Mouse (Mus musculus): Measurements from ENCODE around the gene Hnrnpu. TPM values are rescaled to one million over a fixed set of nuclear protein-coding genes. Genes with fewer than 3 reads are reported as not detected.
"Not testable (repeated sequence)": the region's sequence is repeated elsewhere in the genome, so short reads cannot be mapped to it uniquely, and the experiment has no call there.

Hnrnpu gene
- polyA plus RNA-seq, 1 experiment from 2014 or later: 828 TPM

DNA sequence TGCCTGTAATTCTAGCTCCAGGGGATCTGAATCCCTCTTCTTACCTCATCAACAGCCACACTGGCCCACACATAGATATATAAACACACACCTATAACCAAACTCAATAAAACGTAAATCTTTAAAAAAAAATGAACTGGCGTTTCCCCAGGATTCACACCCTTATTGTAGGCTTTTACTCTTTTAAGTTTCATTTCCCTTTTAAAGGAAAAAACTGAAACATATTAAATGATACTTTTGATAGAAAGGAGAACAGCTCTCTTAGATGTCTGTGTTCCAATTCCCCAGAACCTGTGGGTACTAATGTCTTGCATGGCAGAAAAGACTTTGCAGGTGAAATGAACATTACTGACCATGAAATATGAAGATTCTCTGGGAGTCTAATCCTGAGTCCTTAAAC lies 13.2 kb upstream of the Hnrnpu start:
- 96% methylated on average over 2 of the region's 2 CpGs for WGBS

DNA sequence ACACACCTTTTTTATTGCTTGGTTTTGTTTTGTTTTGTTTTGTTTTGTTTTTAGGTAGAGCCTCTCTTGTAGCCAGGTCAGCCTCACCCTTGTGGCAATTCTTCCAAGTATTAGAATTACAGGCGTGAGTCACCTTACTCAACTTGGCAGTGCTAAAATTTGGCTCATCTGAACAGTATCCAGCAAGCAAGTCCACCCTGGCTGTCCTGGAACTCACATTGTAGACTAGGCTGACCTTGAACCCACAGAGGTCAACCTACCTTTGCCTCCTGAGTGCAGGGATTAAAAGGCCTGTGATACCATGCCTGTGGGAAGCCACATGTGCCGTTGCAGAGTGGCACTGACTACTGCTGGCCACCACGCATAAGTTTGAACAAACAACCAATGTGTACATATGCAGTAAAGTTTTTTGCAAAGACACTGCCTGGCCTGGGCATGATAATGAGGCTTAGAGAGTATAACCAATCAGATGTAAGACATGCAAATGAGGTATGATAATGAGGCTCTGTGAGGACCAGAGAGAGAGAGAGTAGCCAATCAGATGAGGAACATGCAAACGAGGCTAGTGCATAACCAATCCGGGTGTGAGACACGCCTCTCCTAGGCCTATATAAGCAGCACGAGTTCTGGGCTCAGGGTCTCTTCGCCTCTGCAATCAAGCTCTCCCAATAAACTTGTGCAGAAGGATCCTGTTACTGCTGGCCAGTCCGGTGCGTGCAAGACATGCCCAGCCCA lies 6.6 kb upstream of the Hnrnpu start:
- H3K9me3 ChIP-seq (ENCODE audit: control insufficient read depth, low read length); H3K4me2 ChIP-seq (replicated peaks; ENCODE audit: low read depth, low read length); H3K27me3 ChIP-seq (ENCODE audit: control insufficient read depth, insufficient read depth, low read length); ATAC-seq (ENCODE audit: low FRiP score); H3K4me1 ChIP-seq (replicated peaks; ENCODE audit: control insufficient read depth, insufficient read depth, low read length); H3K9ac ChIP-seq (ENCODE audit: low read depth, low read length); DNase-seq (ENCODE audit: low spot score); H3K36me3 ChIP-seq (ENCODE audit: control insufficient read depth, insufficient read depth, low read length); H3K27ac ChIP-seq (ENCODE audit: low read depth, low read length); H3K4me3 ChIP-seq (ENCODE audit: low read depth, low read length): not testable (repeated sequence)
- WGBS: 87% methylated on average over 10 of the region's 10 CpGs

More for the DNA sequence above, 13.2 kb upstream of the Hnrnpu start:
- Histone ChIP-seq H3K9ac (ENCODE audit: low read depth, low read length) (no peak overlapping the region), H3K27me3 (ENCODE audit: control insufficient read depth, insufficient read depth, low read length) (no peaks in the 10 kb centered on the region), H3K4me2 (replicated peaks; ENCODE audit: low read depth, low read length) (no peak overlapping the region), H3K36me3 (ENCODE audit: control insufficient read depth, insufficient read depth, low read length) (no peaks in the 10 kb centered on the region), H3K4me1 (replicated peaks; ENCODE audit: control insufficient read depth, insufficient read depth, low read length) (no peaks in the 10 kb centered on the region), H3K27ac (ENCODE audit: low read depth, low read length) (no peak overlapping the region), H3K4me3 (ENCODE audit: low read depth, low read length) (no peak overlapping the region), H3K9me3 (ENCODE audit: control insufficient read depth, low read length) (no peaks in the 10 kb centered on the region)
- ATAC-seq (ENCODE audit: low FRiP score) (no peak), DNase-seq (ENCODE audit: low spot score) (no peak)

DNA sequence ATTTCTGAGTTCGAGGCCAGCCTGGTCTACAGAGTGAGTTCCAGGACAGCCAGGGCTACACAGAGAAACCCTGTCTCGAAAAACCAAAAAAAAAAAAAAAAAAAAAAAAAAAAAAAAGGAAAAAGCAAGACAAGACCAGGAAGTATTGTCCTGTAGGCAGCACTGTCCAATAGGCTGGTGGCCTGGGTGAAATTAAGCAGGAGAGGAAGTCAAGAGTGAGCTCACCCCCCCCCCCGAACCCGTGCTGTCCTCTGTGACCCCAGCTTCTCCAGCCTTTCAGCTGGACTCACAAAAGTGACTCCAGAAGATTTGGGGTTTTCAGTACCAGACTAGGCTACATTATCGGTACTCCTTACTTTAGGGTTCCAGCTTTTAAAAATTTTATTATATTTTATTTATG lies 5.0 kb upstream of the Hnrnpu start:
- WGBS: 84% methylated on average over 4 of the region's 5 CpGs
- Histone ChIP-seq H3K4me1 (replicated peaks; ENCODE audit: control insufficient read depth, insufficient read depth, low read length) (no peaks in the 10 kb centered on the region; the same call in 1 of the 2 replicates), H3K27ac (ENCODE audit: low read depth, low read length) (no peak overlapping the region), H3K36me3 (ENCODE audit: control insufficient read depth, insufficient read depth, low read length) (no peaks in the 10 kb centered on the region), H3K27me3 (ENCODE audit: control insufficient read depth, insufficient read depth, low read length) (no peaks in the 10 kb centered on the region), H3K4me2 (replicated peaks; ENCODE audit: low read depth, low read length) (no peak overlapping the region), H3K9ac (ENCODE audit: low read depth, low read length) (no peak overlapping the region), H3K4me3 (ENCODE audit: low read depth, low read length) (no peak overlapping the region), H3K9me3 (ENCODE audit: control insufficient read depth, low read length) (no peaks in the 10 kb centered on the region)
- no peak for ATAC-seq (ENCODE audit: low FRiP score)
- no peak for DNase-seq (ENCODE audit: low spot score)

DNA sequence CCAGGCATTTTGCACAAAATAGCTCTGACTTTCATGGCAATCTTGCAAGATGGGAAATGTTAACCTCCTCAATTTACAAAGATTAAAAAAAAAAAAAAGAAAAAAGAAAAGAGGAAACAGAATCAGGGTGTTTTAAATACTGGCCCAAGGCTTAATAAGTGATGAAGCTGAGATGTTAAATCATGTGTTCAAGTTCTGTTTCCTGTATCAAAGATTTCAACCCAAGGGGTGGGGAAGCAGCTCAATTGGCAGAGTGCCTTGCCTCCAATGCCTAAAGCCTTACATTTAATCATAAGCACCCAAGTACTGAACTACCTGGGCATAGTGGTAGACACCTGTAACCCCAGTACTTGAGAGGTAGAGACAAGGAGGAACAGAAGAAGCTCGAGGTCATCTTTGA lies 4.5 kb upstream of the Hnrnpu start:
- no peaks in the 10 kb centered on the region for H3K27me3 ChIP-seq (ENCODE audit: control insufficient read depth, insufficient read depth, low read length)
- H3K4me2 ChIP-seq (replicated peaks; ENCODE audit: low read depth, low read length): no peak overlapping the region
- no peak overlapping the region for H3K27ac ChIP-seq (ENCODE audit: low read depth, low read length)
- H3K4me3 ChIP-seq (ENCODE audit: low read depth, low read length): no peak overlapping the region
- no peaks in the 10 kb centered on the region; the same call in 1 of the 2 replicates for H3K4me1 ChIP-seq (replicated peaks; ENCODE audit: control insufficient read depth, insufficient read depth, low read length)
- DNase-seq (ENCODE audit: low spot score): no peak
- H3K9me3 ChIP-seq (ENCODE audit: control insufficient read depth, low read length): no peaks in the 10 kb centered on the region
- ATAC-seq (ENCODE audit: low FRiP score): no peak
- H3K9ac ChIP-seq (ENCODE audit: low read depth, low read length): no peak overlapping the region
- no peaks in the 10 kb centered on the region for H3K36me3 ChIP-seq (ENCODE audit: control insufficient read depth, insufficient read depth, low read length)
- WGBS: 68% methylated on average over 1 of the region's 1 CpGs

DNA sequence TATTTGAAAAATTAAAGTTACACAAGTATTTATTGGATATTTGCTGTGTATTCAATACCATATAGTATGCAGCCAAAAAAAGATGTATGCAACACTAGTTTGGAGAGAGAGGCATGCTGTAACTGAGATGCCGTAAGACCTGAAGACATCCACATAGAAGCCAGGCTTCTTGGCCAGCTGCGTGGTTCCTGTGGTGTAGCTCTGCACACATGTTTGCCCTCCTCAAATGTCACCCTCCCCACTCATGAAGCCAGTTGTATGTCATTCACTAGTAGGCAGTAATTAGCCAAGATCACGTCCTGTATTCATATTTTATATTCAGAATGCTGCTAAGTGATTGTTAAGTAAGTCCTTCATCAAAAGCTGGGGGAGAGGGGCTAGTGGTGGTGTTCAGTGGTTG lies 3.8 kb upstream of the Hnrnpu start:
- Histone ChIP-seq H3K4me3 (ENCODE audit: low read depth, low read length) (no peak overlapping the region), H3K36me3 (ENCODE audit: control insufficient read depth, insufficient read depth, low read length) (no peaks in the 10 kb centered on the region), H3K9ac (ENCODE audit: low read depth, low read length) (no peak overlapping the region), H3K9me3 (ENCODE audit: control insufficient read depth, low read length) (no peaks in the 10 kb centered on the region), H3K27ac (ENCODE audit: low read depth, low read length) (no peak overlapping the region), H3K27me3 (ENCODE audit: control insufficient read depth, insufficient read depth, low read length) (no peaks in the 10 kb centered on the region), H3K4me1 (replicated peaks; ENCODE audit: control insufficient read depth, insufficient read depth, low read length) (no peaks in the 10 kb centered on the region; the same call in 1 of the 2 replicates), H3K4me2 (replicated peaks; ENCODE audit: low read depth, low read length) (no peak overlapping the region)
- ATAC-seq (ENCODE audit: low FRiP score): no peak
- 79% methylated on average over 3 of the region's 3 CpGs for WGBS
- DNase-seq (ENCODE audit: low spot score): no peak

DNA sequence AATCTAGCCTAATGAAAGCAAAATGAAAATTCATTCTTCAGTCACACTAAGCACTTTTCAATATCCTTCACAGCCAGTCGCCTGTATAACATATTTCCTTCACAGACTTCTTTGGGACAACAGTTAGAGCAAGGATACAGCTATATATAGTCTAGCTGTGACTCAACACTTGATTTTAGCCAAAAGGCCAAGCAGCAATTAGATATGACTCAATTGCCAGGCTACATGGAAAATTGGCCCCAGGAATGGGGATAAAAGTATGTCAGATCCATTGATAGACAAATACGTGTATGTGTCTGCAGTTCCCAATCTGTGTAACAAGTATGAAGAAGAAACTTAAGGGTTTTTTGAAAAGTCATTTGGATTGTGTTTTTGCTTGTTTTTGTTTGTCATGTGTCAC lies 2.6 kb upstream of the Hnrnpu start:
- Histone ChIP-seq H3K4me2 (replicated peaks; ENCODE audit: low read depth, low read length) (no peak overlapping the region), H3K27ac (ENCODE audit: low read depth, low read length) (no peak overlapping the region), H3K9me3 (ENCODE audit: control insufficient read depth, low read length) (no peaks in the 10 kb centered on the region), H3K36me3 (ENCODE audit: control insufficient read depth, insufficient read depth, low read length) (no peaks in the 10 kb centered on the region), H3K4me1 (replicated peaks; ENCODE audit: control insufficient read depth, insufficient read depth, low read length) (no peaks in the 10 kb centered on the region; the same call in 1 of the 2 replicates), H3K4me3 (ENCODE audit: low read depth, low read length) (no peak overlapping the region), H3K9ac (ENCODE audit: low read depth, low read length) (no peak overlapping the region), H3K27me3 (ENCODE audit: control insufficient read depth, insufficient read depth, low read length) (no peaks in the 10 kb centered on the region)
- 90% methylated on average over 2 of the region's 2 CpGs for WGBS
- no peak for DNase-seq (ENCODE audit: low spot score)
- ATAC-seq (ENCODE audit: low FRiP score): no peak

DNA sequence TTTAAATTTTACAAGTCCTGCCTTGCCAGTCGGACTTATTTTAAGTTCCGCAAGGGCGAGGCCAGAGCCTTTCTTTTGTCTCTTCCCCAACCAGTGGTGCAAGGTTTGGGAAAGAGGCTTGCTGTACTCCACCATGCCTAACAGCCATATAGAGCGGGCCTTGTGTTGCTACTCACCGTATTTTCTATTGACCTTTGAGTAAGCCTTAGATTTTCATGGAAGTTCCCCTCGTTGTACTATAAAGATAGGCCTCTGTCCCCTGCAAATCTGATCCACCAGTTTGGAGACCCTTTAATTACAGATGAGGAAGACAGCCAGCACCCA lies 683 bp upstream of the Hnrnpu start:
- 3% methylated on average over 6 of the region's 6 CpGs for WGBS
- Histone ChIP-seq H3K9me3 (ENCODE audit: control insufficient read depth, low read length) (no peaks in the 10 kb centered on the region), H3K4me3 (ENCODE audit: low read depth, low read length) (peak overlapping the region; percentile 100), H3K4me2 (replicated peaks; ENCODE audit: low read depth, low read length) (peak overlapping the region; percentile 31), H3K4me1 (replicated peaks; ENCODE audit: control insufficient read depth, insufficient read depth, low read length) (no peaks in the 10 kb centered on the region; the same call in 1 of the 2 replicates), H3K27me3 (ENCODE audit: control insufficient read depth, insufficient read depth, low read length) (no peaks in the 10 kb centered on the region), H3K27ac (ENCODE audit: low read depth, low read length) (peak overlapping the region; percentile 99), H3K36me3 (ENCODE audit: control insufficient read depth, insufficient read depth, low read length) (0 out of 2 replicates have a peak, but pooled peaks cover 2% of the 10 kb centered on the region), H3K9ac (ENCODE audit: low read depth, low read length) (peak overlapping the region; percentile 72)
- DNase-seq (ENCODE audit: low spot score) (peak; percentile 67), ATAC-seq (ENCODE audit: low FRiP score) (no peak)

DNA sequence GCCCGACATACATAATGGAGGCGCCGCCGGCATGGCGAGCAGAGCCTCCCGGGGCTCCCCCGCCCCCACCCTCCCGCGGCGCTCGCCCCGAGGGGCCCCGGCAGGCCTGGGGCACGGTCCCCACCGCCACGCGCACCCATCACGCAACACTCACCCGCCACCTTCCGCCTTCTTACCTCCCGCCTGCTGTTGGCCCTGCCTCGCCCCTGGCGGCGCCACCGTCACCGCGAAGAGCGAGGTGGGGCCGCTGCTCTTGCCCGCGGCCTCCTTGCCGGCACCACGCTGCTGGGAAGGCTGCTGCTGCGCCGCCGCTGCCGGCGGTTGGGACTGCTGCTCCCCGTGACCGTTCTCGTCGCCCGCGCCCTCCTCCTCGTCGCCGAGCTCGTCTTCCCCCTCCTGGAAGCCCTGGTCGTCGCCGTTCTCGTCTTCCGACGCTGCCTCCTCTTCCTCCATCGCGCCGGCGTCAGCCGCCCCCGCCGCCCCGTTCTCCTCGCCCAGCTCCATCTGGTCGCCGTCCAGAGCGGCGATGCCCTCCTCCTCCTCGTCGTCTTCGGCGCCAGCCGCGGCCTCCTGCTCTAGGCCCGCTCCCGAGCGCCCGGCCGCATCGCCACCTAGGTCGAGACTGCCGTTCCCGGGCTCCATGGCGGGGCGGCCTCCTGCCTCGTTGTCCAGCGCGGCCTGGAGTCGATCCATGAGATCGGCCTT lies 668 bp downstream of the Hnrnpu start:
- peak overlapping the region; percentile 17; the same call in 1 of the 2 replicates for H3K4me2 ChIP-seq (replicated peaks; ENCODE audit: low read depth, low read length)
- no peaks in the 10 kb centered on the region for H3K9me3 ChIP-seq (ENCODE audit: control insufficient read depth, low read length)
- ATAC-seq (ENCODE audit: low FRiP score): peak; percentile 67
- DNase-seq (ENCODE audit: low spot score): peak; percentile 60
- peaks cover 9% of the 10 kb centered on the region for H3K36me3 ChIP-seq (ENCODE audit: control insufficient read depth, insufficient read depth, low read length)
- peak overlapping the region; percentile 99 for H3K27ac ChIP-seq (ENCODE audit: low read depth, low read length)
- peak overlapping the region; percentile 100 for H3K4me3 ChIP-seq (ENCODE audit: low read depth, low read length)
- WGBS: under 1% methylated on average over 61 of the region's 89 CpGs
- no peaks in the 10 kb centered on the region; the same call in 1 of the 2 replicates for H3K4me1 ChIP-seq (replicated peaks; ENCODE audit: control insufficient read depth, insufficient read depth, low read length)
- no peaks in the 10 kb centered on the region for H3K27me3 ChIP-seq (ENCODE audit: control insufficient read depth, insufficient read depth, low read length)
- peak overlapping the region; percentile 100 for H3K9ac ChIP-seq (ENCODE audit: low read depth, low read length)
